Comparison of ENCODE assay signal across 24 mouse cellular contexts in genomic region chr6:115860027-115860556, GRCm38 (mm10). TPM values are rescaled to one million over a fixed set of nuclear protein-coding genes. Genes with fewer than 3 reads are reported as not detected.
DNase-seq lines count a peak whose midpoint lies in the region; ATAC-seq and TF ChIP-seq lines count a peak whose summit lies in the region.
"Had no signal": no experiment of that assay in that cellular context is flagged by ENCODE, and none has a peak within 500 bp of the region (broad histone marks: within the 10 kb centered on the region; RNA-seq: fewer than 3 reads in every experiment).

No protein-coding gene starts in this region.

- H3K4me1 ChIP-seq in kidney, adult 2 months (ENCODE audit: control insufficient read depth, insufficient read depth, low read length) = peaks cover 35% of the 10 kb centered on the region
- H3K4me1 ChIP-seq in lung, embryonic 14.5 days (ENCODE audit: insufficient read depth) = peaks cover 35% of the 10 kb centered on the region
- peaks cover 5% of the 10 kb centered on the region for H3K4me1 ChIP-seq in neural tube, embryonic 13.5 days (replicated peaks)
- H3K4me1 ChIP-seq in stomach, postnatal 0 days (replicated peaks; ENCODE audit: control insufficient read depth, insufficient read depth) = peaks cover 10% of the 10 kb centered on the region
- H3K4me1 ChIP-seq: hindbrain, embryonic 15.5 days had no signal

- no peak for DNase-seq in kidney, adult 2 months
- no peak for DNase-seq in kidney, postnatal 25 days
- peak; percentile 63 for DNase-seq in lung, embryonic 14.5 days
- DNase-seq in lung, postnatal 36 days = no peak
- DNase-seq in neural tube, embryonic 10.5 days (ENCODE audit: extremely low spot score, low spot score) = no peak
- peak; percentile 52 for DNase-seq in stomach, postnatal 0 days (ENCODE audit: low spot score)
- DNase-seq in left cerebral cortex, postnatal 36 days (ENCODE audit: low spot score in 2 of 2) = no peak
- DNase-seq: adrenal gland, postnatal 10 days; cerebellum, adult 2 months; cerebellum, postnatal 25 days; forebrain, postnatal 0 days; gastrocnemius, postnatal 14 days; heart, adult 18-20 months had no signal

- 0 out of 2 replicates have a peak overlapping the region, but pooled peaks have one; percentile 16 for H3K27ac ChIP-seq in kidney, adult 2 months (ENCODE audit: insufficient read depth, low read depth, low read length)
- peak overlapping the region; percentile 58 for H3K27ac ChIP-seq in lung, embryonic 14.5 days (ENCODE audit: low read depth)
- no peak overlapping the region for H3K27ac ChIP-seq in neural tube, embryonic 13.5 days (replicated peaks)
- 0 out of 2 replicates have a peak overlapping the region, but pooled peaks have one; percentile 2 for H3K27ac ChIP-seq in stomach, postnatal 0 days (replicated peaks)
- H3K27ac ChIP-seq: embryonic facial prominence, embryonic 12.5 days; hindbrain, embryonic 15.5 days; limb, embryonic 13.5 days; liver, embryonic 15.5 days; midbrain, embryonic 13.5 days; neural tube, embryonic 12.5 days had no signal

- H3K27me3 ChIP-seq in kidney, adult 2 months (replicated peaks; ENCODE audit: control insufficient read depth, insufficient read depth, low read length) = no peaks in the 10 kb centered on the region
- no peaks in the 10 kb centered on the region for H3K27me3 ChIP-seq in lung, embryonic 14.5 days (ENCODE audit: insufficient read depth, low read length)
- no peaks in the 10 kb centered on the region for H3K27me3 ChIP-seq in neural tube, embryonic 13.5 days
- H3K27me3 ChIP-seq in stomach, postnatal 0 days (ENCODE audit: control insufficient read depth, insufficient read depth, low read length) = no peaks in the 10 kb centered on the region
- H3K27me3 ChIP-seq: embryonic facial prominence, embryonic 12.5 days; hindbrain, embryonic 15.5 days; limb, embryonic 13.5 days; liver, embryonic 15.5 days; midbrain, embryonic 13.5 days; neural tube, embryonic 12.5 days had no signal

- TF ChIP-seq CTCF in kidney, adult 2 months (conservative IDR thresholded peaks at IDR 0.05; ENCODE audit: insufficient read depth, insufficient read length, low read depth, low read length) = no peak
- no peak for TF ChIP-seq CTCF in lung, embryonic 14.5 days (IDR thresholded peaks at IDR 0.05; ENCODE audit: low read depth)
- TF ChIP-seq CTCF in stomach, postnatal 0 days (IDR thresholded peaks at IDR 0.05; ENCODE audit: low read depth) = no peak

- H3K36me3 ChIP-seq in kidney, adult 2 months (ENCODE audit: control insufficient read depth, insufficient read depth, low read length) = peaks cover 2% of the 10 kb centered on the region; the same call in 1 of the 2 replicates
- H3K36me3 ChIP-seq in lung, embryonic 14.5 days (ENCODE audit: insufficient read depth) = peaks cover 8% of the 10 kb centered on the region; the same call in 1 of the 2 replicates
- peaks cover 19% of the 10 kb centered on the region; the same call in 1 of the 2 replicates for H3K36me3 ChIP-seq in neural tube, embryonic 13.5 days
- H3K36me3 ChIP-seq in stomach, postnatal 0 days (ENCODE audit: control insufficient read depth, insufficient read depth, low read length) = no peaks in the 10 kb centered on the region
- H3K36me3 ChIP-seq: liver, embryonic 15.5 days had no signal

- no peak for ATAC-seq in lung, embryonic 14.5 days (ENCODE audit: insufficient read depth)
- ATAC-seq in neural tube, embryonic 13.5 days (ENCODE audit: low read depth) = no peak
- peak; percentile 70 for ATAC-seq in stomach, postnatal 0 days (ENCODE audit: low FRiP score, low TSS enrichment)
- ATAC-seq: forebrain, postnatal 0 days; intestine, postnatal 0 days; midbrain, embryonic 13.5 days had no signal

- WGBS in kidney, adult 2 months = 49% methylated on average over 7 of the region's 7 CpGs
- WGBS in lung, embryonic 14.5 days = 31% methylated on average over 7 of the region's 7 CpGs
- WGBS in neural tube, embryonic 13.5 days = 75% methylated on average over 7 of the region's 7 CpGs
- 28% methylated on average over 7 of the region's 7 CpGs for WGBS in stomach, postnatal 0 days

- H3K9me3 ChIP-seq in lung, embryonic 14.5 days (ENCODE audit: low read depth, low read length) = no peaks in the 10 kb centered on the region
- H3K9me3 ChIP-seq in neural tube, embryonic 13.5 days = no peaks in the 10 kb centered on the region
- H3K9me3 ChIP-seq in stomach, postnatal 0 days (ENCODE audit: control insufficient read depth, low read length) = no peaks in the 10 kb centered on the region
- H3K9me3 ChIP-seq: embryonic facial prominence, embryonic 12.5 days; hindbrain, embryonic 15.5 days; limb, embryonic 13.5 days; liver, embryonic 15.5 days; midbrain, embryonic 13.5 days; neural tube, embryonic 12.5 days had no signal

- H3K9ac ChIP-seq in lung, embryonic 14.5 days = no peak overlapping the region
- 0 out of 2 replicates have a peak overlapping the region, but pooled peaks have one; percentile 3 for H3K9ac ChIP-seq in neural tube, embryonic 13.5 days
- H3K9ac ChIP-seq in stomach, postnatal 0 days (ENCODE audit: low read length) = no peak overlapping the region
- H3K9ac ChIP-seq: embryonic facial prominence, embryonic 12.5 days; forebrain, postnatal 0 days; hindbrain, embryonic 15.5 days; limb, embryonic 13.5 days; liver, embryonic 15.5 days; midbrain, embryonic 13.5 days; neural tube, embryonic 12.5 days had no signal

- TF ChIP-seq POLR2A in kidney, adult 2 months (IDR thresholded peaks at IDR 0.05; ENCODE audit: low read depth, low read length) = no peak

- H3K4me3 ChIP-seq in kidney, adult 2 months (ENCODE audit: insufficient read depth, low read depth, low read length) = no peak overlapping the region
- no peak overlapping the region for H3K4me3 ChIP-seq in lung, embryonic 14.5 days (ENCODE audit: low read depth, low read length)
- no peak overlapping the region for H3K4me3 ChIP-seq in neural tube, embryonic 13.5 days
- H3K4me3 ChIP-seq in stomach, postnatal 0 days (ENCODE audit: low read depth, low read length) = no peak overlapping the region
- H3K4me3 ChIP-seq: embryonic facial prominence, embryonic 12.5 days; hindbrain, embryonic 15.5 days; limb, embryonic 13.5 days; liver, embryonic 15.5 days; midbrain, embryonic 13.5 days; neural tube, embryonic 12.5 days had no signal

- TF ChIP-seq EP300 in stomach, postnatal 0 days (optimal IDR thresholded peaks at IDR 0.05) = no peak

- no peak overlapping the region for H3K4me2 ChIP-seq in lung, embryonic 14.5 days
- H3K4me2 ChIP-seq in neural tube, embryonic 13.5 days = no peak overlapping the region
- no peak overlapping the region for H3K4me2 ChIP-seq in stomach, postnatal 0 days (replicated peaks; ENCODE audit: low read depth)
- H3K4me2 ChIP-seq: embryonic facial prominence, embryonic 12.5 days; hindbrain, embryonic 15.5 days; limb, embryonic 13.5 days; liver, embryonic 15.5 days; midbrain, embryonic 13.5 days; neural tube, embryonic 12.5 days had no signal

- intact Hi-C loops in left cerebral cortex, postnatal 36 days (cut with DNase I) = no loop called here

RNA-seq across cellular contexts. Expression of gene Ift122, which starts 6.8 kb away (rescaled TPM):
- polyA plus RNA-seq in kidney, adult 2 months (2012; rRNA removed) = 29.2 and 33.1 TPM in 2 replicates
- 22.2 and 25.6 TPM in 2 replicates for polyA plus RNA-seq in lung, embryonic 14.5 days (2014; fragmentation: Nextera tagmentation; extraction: Ambion mirVana)
- 26.3 and 27.8 TPM in 2 replicates for polyA plus RNA-seq in neural tube, embryonic 13.5 days (2015; fragmentation: Nextera tagmentation; extraction: Ambion mirVana)
- 4.9 and 5.3 TPM in 2 replicates for polyA plus RNA-seq in stomach, postnatal 0 days (2015; fragmentation: Nextera tagmentation; extraction: Ambion mirVana)
- total RNA-seq in left cerebral cortex, postnatal 36 days (2021) = 10 to 100 TPM; 27.0 to 31.0 TPM

RNA-seq across cellular contexts. Expression of gene Mbd4, which starts 6.9 kb away (rescaled TPM):
- polyA plus RNA-seq in kidney, adult 2 months (2012; rRNA removed) = 1.6 and 1.9 TPM in 2 replicates
- 17.1 and 20.1 TPM in 2 replicates for polyA plus RNA-seq in lung, embryonic 14.5 days (2014; fragmentation: Nextera tagmentation; extraction: Ambion mirVana)
- polyA plus RNA-seq in neural tube, embryonic 13.5 days (2015; fragmentation: Nextera tagmentation; extraction: Ambion mirVana) = 12.6 and 12.9 TPM in 2 replicates
- 4.1 and 4.8 TPM in 2 replicates for polyA plus RNA-seq in stomach, postnatal 0 days (2015; fragmentation: Nextera tagmentation; extraction: Ambion mirVana)
- total RNA-seq in left cerebral cortex, postnatal 36 days (2021) = 1 to 10 TPM; 8.2 to 9.0 TPM

RNA-seq across cellular contexts. Expression of gene Efcab12, which starts 21.9 kb away (rescaled TPM):
- polyA plus RNA-seq in kidney, adult 2 months (2012; rRNA removed) = 2.2 and 2.3 TPM in 2 replicates
- 0.80 and 0.87 TPM in 2 replicates for polyA plus RNA-seq in lung, embryonic 14.5 days (2014; fragmentation: Nextera tagmentation; extraction: Ambion mirVana)
- polyA plus RNA-seq in neural tube, embryonic 13.5 days (2015; fragmentation: Nextera tagmentation; extraction: Ambion mirVana) = 2.7 and 2.8 TPM in 2 replicates
- 0.17 and 0.29 TPM in 2 replicates for polyA plus RNA-seq in stomach, postnatal 0 days (2015; fragmentation: Nextera tagmentation; extraction: Ambion mirVana)
- total RNA-seq in left cerebral cortex, postnatal 36 days (2021) = 1 to 10 TPM; 3.8 to 5.3 TPM
- total RNA-seq: hematopoietic stem cell, adult 5-6 weeks; MEL had no signal
- polyA plus RNA-seq: C2C12 had no signal

RNA-seq across cellular contexts. Expression of gene Rpl32, which starts 51.5 kb away (rescaled TPM):
- 499 and 560 TPM in 2 replicates for polyA plus RNA-seq in kidney, adult 2 months (2012; rRNA removed)
- 2,372 and 2,581 TPM in 2 replicates for polyA plus RNA-seq in lung, embryonic 14.5 days (2014; fragmentation: Nextera tagmentation; extraction: Ambion mirVana)
- 1,247 and 1,390 TPM in 2 replicates for polyA plus RNA-seq in neural tube, embryonic 13.5 days (2015; fragmentation: Nextera tagmentation; extraction: Ambion mirVana)
- polyA plus RNA-seq in stomach, postnatal 0 days (2015; fragmentation: Nextera tagmentation; extraction: Ambion mirVana) = 2,380 and 2,431 TPM in 2 replicates
- total RNA-seq in left cerebral cortex, postnatal 36 days (2021) = 100 to 1,000 TPM; 444 to 498 TPM

Comparison
In these comparisons a context has a peak if more than half of its experiments do, and no peak if none do; other contexts are left out.
1. DNase-seq: peak in lung, embryonic 14.5 days (single experiment) and stomach, postnatal 0 days (single experiment); none in kidney, adult 2 months (single experiment), kidney, postnatal 25 days (0 of 2), lung, postnatal 36 days (single experiment), neural tube, embryonic 10.5 days (single experiment) and left cerebral cortex, postnatal 36 days (0 of 2).